ENCODE assay signal across 1 mouse cellular context in the genomic region with DNA sequence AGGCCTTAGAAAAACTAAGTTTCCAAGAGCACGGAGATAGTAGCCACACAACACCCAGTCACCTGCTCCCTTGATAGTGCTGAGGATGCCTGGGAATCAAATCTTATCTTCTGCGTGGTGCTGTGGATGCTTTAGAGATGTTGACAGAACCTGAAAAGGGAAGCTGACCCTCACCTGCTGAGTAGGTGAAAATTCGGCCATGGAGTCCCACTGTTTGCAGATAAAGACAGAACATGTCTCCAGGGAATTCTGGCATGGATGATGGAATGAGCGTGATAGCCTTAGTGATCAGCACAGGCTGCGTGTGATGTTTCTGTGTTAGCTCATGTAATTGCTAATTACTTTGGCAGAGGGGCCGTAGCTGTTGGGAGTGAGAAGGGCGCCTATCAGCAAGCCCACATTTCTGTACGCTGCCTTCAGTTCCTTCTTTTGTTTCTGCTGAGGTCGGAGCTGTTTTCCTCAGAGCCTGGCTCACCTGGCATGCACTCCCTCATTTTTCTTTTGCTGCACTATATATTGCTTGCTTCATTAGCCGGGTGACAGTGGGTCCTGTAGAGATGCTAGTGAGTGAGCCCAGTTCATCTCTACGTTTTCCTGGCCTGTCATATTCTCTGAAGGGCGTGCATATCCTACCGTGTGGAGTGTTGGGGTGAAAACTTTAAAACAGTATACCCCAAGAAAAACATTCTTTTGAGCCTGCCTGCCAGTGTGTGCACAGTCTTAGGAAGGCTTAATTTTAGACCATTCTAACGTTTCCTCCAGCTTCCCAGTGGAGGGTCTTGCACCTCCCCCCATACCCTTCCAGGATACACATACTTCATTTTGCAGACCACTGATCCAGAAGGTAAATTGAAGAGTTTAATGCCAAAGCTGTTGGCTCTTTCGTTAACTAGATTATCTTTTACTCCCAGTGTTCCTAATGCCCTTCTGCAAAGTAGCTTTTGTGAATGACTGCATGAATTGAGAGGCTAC.
TF ChIP-seq lines count a peak whose summit lies in the region.

No protein-coding gene starts in this region.

TF ChIP-seq in MEL, 35 proteins besides CTCF, POLR2A, EP300 and RAD21 (continued from another document):
- TF ChIP-seq E2F4 (IDR thresholded peaks at IDR 0.05; ENCODE audit: borderline replicate concordance, low read depth, low read length), result no peak
- no peak for TF ChIP-seq NRF1 (IDR thresholded peaks at IDR 0.05; ENCODE audit: insufficient read depth, low read depth, low read length, poor library complexity, severe bottlenecking)
- TF ChIP-seq CHD1 (IDR thresholded peaks at IDR 0.05; ENCODE audit: low read depth, low read length), result 0 out of 2 replicates have a peak, but pooled peaks have one; percentile 76
- no peak for TF ChIP-seq ZNF384 (IDR thresholded peaks at IDR 0.05; ENCODE audit: low read depth, low read length)
- peak; percentile 55; the same call in 1 of the 2 replicates for TF ChIP-seq MYC (IDR thresholded peaks at IDR 0.05; ENCODE audit: low read depth, low read length)
- no peak for TF ChIP-seq MYB (IDR thresholded peaks at IDR 0.05; ENCODE audit: low read depth, low read length)
- TF ChIP-seq MEF2A (IDR thresholded peaks at IDR 0.05; ENCODE audit: extremely low read depth, insufficient replicate concordance, low read depth, low read length, poor library complexity, severe bottlenecking), result no peak
- TF ChIP-seq TAL1 (IDR thresholded peaks at IDR 0.05; ENCODE audit: low read length), result peak; percentile 80
- 0 out of 2 replicates have a peak, but pooled peaks have one; percentile 21 for TF ChIP-seq HCFC1 (IDR thresholded peaks at IDR 0.05; ENCODE audit: low read depth, low read length)
- TF ChIP-seq MAX (IDR thresholded peaks at IDR 0.05; ENCODE audit: low read length), result peak; percentile 40
- TF ChIP-seq JUND (IDR thresholded peaks at IDR 0.05; ENCODE audit: low read depth, low read length), result 0 out of 2 replicates have a peak, but pooled peaks have one; percentile 38
- no peak for TF ChIP-seq GABPA (IDR thresholded peaks at IDR 0.05; ENCODE audit: low read depth, low read length)
- TF ChIP-seq MAZ (IDR thresholded peaks at IDR 0.05; ENCODE audit: low read depth, low read length), result no peak
- TF ChIP-seq KAT2A (conservative IDR thresholded peaks at IDR 0.05; ENCODE audit: low read depth, low read length), result no peak
- TF ChIP-seq RCOR1 (IDR thresholded peaks at IDR 0.05; ENCODE audit: low read depth, low read length), result peak; percentile 69
- no peak for TF ChIP-seq BHLHE40 (IDR thresholded peaks at IDR 0.05; ENCODE audit: borderline replicate concordance, low read depth, low read length)
